Mouse (Mus musculus) ES-E14 (cell line): ENCODE measurements around the gene Tsc22d1. TPM values are rescaled to one million over a fixed set of nuclear protein-coding genes. Genes with fewer than 3 reads are reported as not detected.

Experiments
- DNase-seq: peaks from one replicate; pipeline ENCODE4 v3.0.0-alpha.2; 2013; ENCODE audit warnings: low read depth, low spot score
- H3K27ac ChIP-seq: 2 replicates; pipeline ENCODE4 v1.5.1; 2012; ENCODE audit warnings: low read depth, mild to moderate bottlenecking, low read length, moderate library complexity, mixed read lengths; ENCODE audit not compliant: poor library complexity, insufficient read depth, severe bottlenecking
- H3K36me3 ChIP-seq: 2 replicates; pipeline ENCODE4 v1.6.1; 2012; ENCODE audit warnings: mild to moderate bottlenecking, low read length, moderate library complexity, mixed read lengths; ENCODE audit not compliant: control insufficient read depth, poor library complexity, insufficient read depth, severe bottlenecking
- H3K4me1 ChIP-seq, 2 experiments: fragments of 150-350 bp in 1 of 2; sonication (generic) in 1 of 2; 2 replicates each; pipeline ENCODE4 v1.6.1; 2012; ENCODE audit warnings: low read length in 2 of 2, mild to moderate bottlenecking in 1 of 2, mixed read lengths in 1 of 2; ENCODE audit not compliant: control insufficient read depth in 2 of 2, insufficient read depth in 2 of 2, poor library complexity in 1 of 2
- H3K4me3 ChIP-seq, 2 experiments: fragments of 150-350 bp in 1 of 2; sonication (generic) in 1 of 2; 2 replicates each; pipeline ENCODE4 v1.5.1; 2012; ENCODE audit warnings: low read length in 2 of 2, low read depth in 1 of 2, mild to moderate bottlenecking in 1 of 2, mixed read lengths in 1 of 2; ENCODE audit not compliant: insufficient read depth in 1 of 2, poor library complexity in 1 of 2, severe bottlenecking in 1 of 2
- H3K9ac ChIP-seq: 2 replicates; pipeline ENCODE4 v1.6.1; 2012; ENCODE audit warnings: low read depth, mild to moderate bottlenecking, low read length, mixed read lengths; ENCODE audit not compliant: poor library complexity, insufficient read depth, severe bottlenecking
- H3K9me3 ChIP-seq: fragments of 150-350 bp; sonication (generic); 2 replicates; pipeline ENCODE4 v1.6.1; 2012; ENCODE audit warnings: low read depth, mild to moderate bottlenecking, low read length; ENCODE audit not compliant: control insufficient read depth, insufficient read depth
- CHD2 ChIP-seq: IDR thresholded peaks from 2 replicates; pipeline ENCODE4 v1.6.1; 2014; ENCODE audit warnings: mild to moderate bottlenecking, low read depth, low read length, inconsistent platforms
- HCFC1 ChIP-seq: IDR thresholded peaks from 2 replicates; pipeline ENCODE4 v1.6.1; 2012; ENCODE audit warnings: low read length, inconsistent platforms, borderline replicate concordance; ENCODE audit not compliant: insufficient read depth
- MAFK ChIP-seq: IDR thresholded peaks from 2 replicates; pipeline ENCODE4 v1.6.1; 2014; ENCODE audit warnings: mild to moderate bottlenecking, low read depth, low read length, inconsistent platforms; ENCODE audit not compliant: insufficient read depth
- ZC3H11A ChIP-seq: IDR thresholded peaks from 2 replicates; pipeline ENCODE4 v1.6.1; 2012; ENCODE audit warnings: low read depth, mild to moderate bottlenecking, inconsistent platforms, low read length, borderline replicate concordance
- ZNF384 ChIP-seq: IDR thresholded peaks from 2 replicates; pipeline ENCODE4 v1.6.1; 2012; ENCODE audit warnings: low read depth, low read length, inconsistent platforms
- in situ Hi-C, 2 experiments: fragments of 600-800 bp; cut with MboI; formaldehyde crosslinking; loops; one replicate each; pipeline ENCODE4 v1.15.1; 2025; ENCODE audit warnings: low sequenced_read_pairs in 2 of 2, inconsistent platforms in 1 of 2; ENCODE audit not compliant: unreplicated experiment in 2 of 2
- total RNA-seq: library from RNA; depleted of rRNA; stranded (reverse); fragments of 300-350 nt; gene quantifications from 2 replicates; pipeline ENCODE4 v1.2.3, GENCODE M21; 2012

The Tsc22d1 gene
- total RNA-seq, 1 experiment, result 129 TPM

DNA sequence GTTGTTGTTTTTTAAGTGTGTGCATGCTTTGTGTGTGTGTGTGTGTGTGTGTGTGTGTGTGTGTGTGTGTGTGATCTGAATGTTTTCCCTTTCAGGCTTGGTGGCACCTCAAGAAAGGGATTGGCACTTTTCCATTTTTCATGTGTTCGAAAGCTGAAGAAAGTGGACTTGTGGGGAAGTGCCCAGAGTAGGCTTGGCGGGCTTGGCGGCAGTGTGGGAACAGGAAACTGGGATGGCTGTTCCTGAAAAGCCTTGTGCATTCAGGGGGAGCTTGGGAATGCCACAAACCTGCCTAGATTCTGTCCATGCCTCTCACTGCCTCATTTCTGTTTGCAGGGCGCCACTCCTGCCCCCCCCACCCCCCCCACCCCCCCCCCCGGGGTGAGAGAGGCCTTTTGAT lies 39.9 kb downstream of the Tsc22d1 start:
- H3K27ac ChIP-seq, result no peak overlapping the region; the same call in 1 of the 2 replicates
- TF ChIP-seq ZC3H11A, result no peak
- no peak for TF ChIP-seq HCFC1
- TF ChIP-seq CHD2, result no peak
- no peak for TF ChIP-seq MAFK
- TF ChIP-seq ZNF384, result no peak
- H3K4me1 ChIP-seq, result peaks cover 15 to 26% of the 10 kb centered on the region in 2 experiments
- in situ Hi-C loops, result loop anchor here in 1 of 2 experiments (25.0 kb wide), 1 partner anchor 292 kb away; no protein-coding TSS in a partner anchor
- H3K9ac ChIP-seq, result no peak overlapping the region
- H3K9me3 ChIP-seq, result no peaks in the 10 kb centered on the region
- no peak for DNase-seq
- H3K4me3 ChIP-seq, result no peak overlapping the region
- H3K36me3 ChIP-seq, result no peaks in the 10 kb centered on the region

DNA sequence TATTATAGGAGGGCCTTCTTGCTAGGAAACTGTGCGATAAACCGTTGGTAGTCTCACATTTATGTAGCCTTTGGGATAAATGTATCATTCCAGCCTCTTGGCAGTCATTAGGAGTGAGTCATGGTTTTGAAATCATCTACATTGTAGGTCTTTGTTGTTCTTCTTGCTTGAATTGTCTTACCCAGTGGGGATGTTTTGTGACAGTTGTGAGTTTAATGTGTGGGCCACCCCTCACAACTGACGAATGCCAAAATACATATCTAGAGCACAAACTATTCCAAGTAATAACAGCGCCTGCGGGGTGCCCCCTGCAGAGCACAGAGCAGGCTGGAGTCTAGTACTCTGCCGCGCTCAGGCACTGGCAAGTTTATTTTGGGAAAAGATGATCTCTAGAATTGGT lies 40.4 kb downstream of the Tsc22d1 start:
- Histone ChIP-seq H3K4me3 (no peak overlapping the region), H3K36me3 (no peaks in the 10 kb centered on the region), H3K9me3 (no peaks in the 10 kb centered on the region), H3K9ac (no peak overlapping the region), H3K4me1 (peaks cover 15 to 26% of the 10 kb centered on the region in 2 experiments), H3K27ac (no peak overlapping the region; the same call in 1 of the 2 replicates)
- no peak for DNase-seq
- in situ Hi-C loops, result loop anchor here in 1 of 2 experiments (25.0 kb wide), 1 partner anchor 293 kb away; no protein-coding TSS in a partner anchor
- no peak for TF ChIP-seq ZC3H11A
- no peak for TF ChIP-seq ZNF384
- no peak for TF ChIP-seq HCFC1
- TF ChIP-seq CHD2, result no peak
- TF ChIP-seq MAFK, result no peak

DNA sequence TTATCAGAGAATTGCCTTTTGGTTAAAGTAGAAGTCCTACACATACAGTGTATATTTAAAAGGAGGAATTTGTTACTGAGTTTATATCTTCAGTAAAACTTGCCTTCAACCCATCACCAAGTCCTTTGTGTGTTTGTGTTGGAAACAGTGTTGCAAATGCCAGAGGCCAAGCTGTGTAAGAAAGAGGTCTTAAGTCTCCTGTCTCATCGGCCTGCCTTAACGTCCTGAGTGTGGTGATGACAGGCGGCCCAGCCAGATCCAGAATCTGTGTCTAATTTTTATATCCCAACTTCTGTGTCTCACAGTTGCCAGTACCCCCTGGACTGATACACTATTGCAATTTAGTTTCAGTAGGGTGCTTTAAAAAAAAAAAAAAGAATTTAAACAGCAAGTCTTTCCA lies 42.9 kb downstream of the Tsc22d1 start:
- TF ChIP-seq HCFC1 (no peak), ZC3H11A (no peak), MAFK (no peak), CHD2 (no peak), ZNF384 (no peak)
- Histone ChIP-seq H3K9me3 (no peaks in the 10 kb centered on the region), H3K36me3 (no peaks in the 10 kb centered on the region), H3K9ac (no peak overlapping the region), H3K27ac (no peak overlapping the region), H3K4me3 (no peak overlapping the region), H3K4me1 (peaks cover 17 to 24% of the 10 kb centered on the region in 2 experiments)
- DNase-seq, result no peak
- in situ Hi-C loops, result loop anchor here in 1 of 2 experiments (25.0 kb wide), 1 partner anchor 295 kb away; no protein-coding TSS in a partner anchor

DNA sequence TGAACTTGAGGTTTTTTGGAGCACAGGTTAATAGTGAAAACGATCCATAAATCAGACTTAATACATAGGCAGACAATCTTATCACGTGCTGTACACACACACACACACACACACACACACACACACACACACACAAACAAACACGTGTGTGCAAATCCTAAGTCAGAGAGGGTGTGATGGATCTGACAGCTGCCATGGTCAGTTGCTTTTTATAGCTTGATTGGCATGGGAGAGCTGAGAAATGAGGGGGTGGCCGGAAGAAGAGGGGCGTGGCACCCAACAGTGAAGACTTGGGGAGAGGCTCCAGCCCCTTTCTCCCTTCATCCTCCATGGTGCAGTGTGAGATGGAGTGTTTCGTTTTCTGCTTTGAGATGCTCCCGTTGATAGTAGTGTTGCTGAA lies 45.4 kb downstream of the Tsc22d1 start:
- Histone ChIP-seq H3K36me3 (no peaks in the 10 kb centered on the region), H3K4me1 (peaks cover 13 to 22% of the 10 kb centered on the region in 2 experiments), H3K9me3 (no peaks in the 10 kb centered on the region), H3K9ac (no peak overlapping the region), H3K4me3 (no peak overlapping the region), H3K27ac (no peak overlapping the region)
- no peak for DNase-seq
- in situ Hi-C loops, result loop anchor here (10.0 to 25.0 kb wide), 2 partner anchors 298 to 305 kb away; no protein-coding TSS in a partner anchor
- no peak for TF ChIP-seq MAFK
- TF ChIP-seq CHD2, result no peak
- no peak for TF ChIP-seq ZNF384
- TF ChIP-seq ZC3H11A, result no peak

DNA sequence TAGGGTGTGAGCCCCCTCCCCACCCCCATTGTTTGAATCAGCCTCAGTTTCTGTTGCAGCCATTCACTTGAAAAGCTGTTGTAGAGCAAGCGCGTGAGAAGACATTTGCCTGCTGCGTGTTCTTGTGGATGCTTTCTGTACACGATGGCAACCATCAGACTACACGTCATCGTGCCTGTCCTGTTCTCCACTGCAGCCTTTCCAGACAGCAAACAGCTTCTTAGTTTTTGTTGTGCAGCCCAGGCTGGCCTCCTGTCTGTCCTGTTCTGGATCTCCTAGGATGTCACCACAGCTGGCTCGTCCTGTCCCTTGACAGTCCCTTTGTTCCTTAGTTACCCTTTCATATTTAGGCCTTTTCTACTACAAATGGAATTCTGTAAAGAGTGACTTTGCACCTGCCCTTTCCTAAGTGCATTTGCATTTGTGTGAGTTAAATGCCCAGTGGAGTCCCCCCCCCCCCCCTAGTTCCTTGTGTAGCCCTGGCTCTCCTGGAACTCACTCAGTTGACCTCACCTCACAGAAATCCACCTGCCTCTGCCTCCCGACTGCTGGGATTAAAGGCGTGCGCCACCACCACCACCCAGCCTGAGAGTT lies 46.5 kb downstream of the Tsc22d1 start:
- Histone ChIP-seq H3K9ac (no peak overlapping the region), H3K4me3 (no peak overlapping the region), H3K9me3 (no peaks in the 10 kb centered on the region), H3K36me3 (no peaks in the 10 kb centered on the region), H3K27ac (no peak overlapping the region), H3K4me1 (peaks cover 7 to 19% of the 10 kb centered on the region in 2 experiments)
- no peak for DNase-seq
- no peak for TF ChIP-seq ZC3H11A
- in situ Hi-C loops, result loop anchor here (10.0 to 25.0 kb wide), 2 partner anchors 299 to 306 kb away; no protein-coding TSS in a partner anchor
